Mouse (Mus musculus): ENCODE measurements around the gene Syne1.
A peak's percentile ranks its signal among the peaks of the same experiment; 100 is the strongest.
"Not testable (repeated sequence)": the region's sequence is repeated elsewhere in the genome, so short reads cannot be mapped to it uniquely, and the experiment has no call there.

The Syne1 gene

GRCm38 (mm10) chr10:5520695-5521094 is 30.6 kb downstream of the Syne1 start:
- DNase-seq (ENCODE audit: low read depth, low spot score): no peak

- DNase-seq (ENCODE audit: low read depth, low spot score): no peak
Measured at GRCm38 (mm10) chr10:5515330-5515729, 36.0 kb downstream of the Syne1 start.

- DNase-seq (ENCODE audit: low read depth, low spot score): no peak
Measured at GRCm38 (mm10) chr10:5514134-5514533, 37.1 kb downstream of the Syne1 start.

- DNase-seq (ENCODE audit: low read depth, low spot score): peak; percentile 49
Measured at GRCm38 (mm10) chr10:5512285-5512684, 39.0 kb downstream of the Syne1 start.

- no peak for DNase-seq (ENCODE audit: low read depth, low spot score)
Measured at GRCm38 (mm10) chr10:5511403-5511802, 39.9 kb downstream of the Syne1 start.

- no peak for DNase-seq (ENCODE audit: low read depth, low spot score)
Measured at GRCm38 (mm10) chr10:5507478-5507877, 43.8 kb downstream of the Syne1 start.

GRCm38 (mm10) chr10:5504761-5505160 is 46.5 kb downstream of the Syne1 start:
- no peak for DNase-seq (ENCODE audit: low read depth, low spot score)

- DNase-seq (ENCODE audit: low read depth, low spot score): no peak
Measured at GRCm38 (mm10) chr10:5503909-5504308, 47.4 kb downstream of the Syne1 start.

GRCm38 (mm10) chr10:5499684-5500369 is 51.5 kb downstream of the Syne1 start:
- DNase-seq (ENCODE audit: low read depth, low spot score): not testable (repeated sequence)

- no peak for DNase-seq (ENCODE audit: low read depth, low spot score)
Measured at GRCm38 (mm10) chr10:5497859-5498258, 53.4 kb downstream of the Syne1 start.

- DNase-seq (ENCODE audit: low read depth, low spot score): no peak
Measured at GRCm38 (mm10) chr10:5491050-5491449, 60.2 kb downstream of the Syne1 start.

- peak; percentile 51 for DNase-seq (ENCODE audit: low read depth, low spot score)
Measured at GRCm38 (mm10) chr10:5490029-5490428, 61.3 kb downstream of the Syne1 start.

- DNase-seq (ENCODE audit: low read depth, low spot score): no peak
Measured at GRCm38 (mm10) chr10:5488097-5488496, 63.2 kb downstream of the Syne1 start.

- peak; percentile 55 for DNase-seq (ENCODE audit: low read depth, low spot score)
Measured at GRCm38 (mm10) chr10:5480552-5481550, 70.4 kb downstream of the Syne1 start.

- peak; percentile 64 for DNase-seq (ENCODE audit: low read depth, low spot score)
Measured at GRCm38 (mm10) chr10:5480097-5480496, 71.2 kb downstream of the Syne1 start.

GRCm38 (mm10) chr10:5468638-5469037 is 82.6 kb downstream of the Syne1 start:
- DNase-seq (ENCODE audit: low read depth, low spot score): no peak

GRCm38 (mm10) chr10:5453830-5454229 is 97.5 kb downstream of the Syne1 start:
- DNase-seq (ENCODE audit: low read depth, low spot score): no peak

GRCm38 (mm10) chr10:5449944-5450343 is 101.3 kb downstream of the Syne1 start:
- no peak for DNase-seq (ENCODE audit: low read depth, low spot score)

- DNase-seq (ENCODE audit: low read depth, low spot score): no peak
Measured at GRCm38 (mm10) chr10:5447950-5448716, 103.1 kb downstream of the Syne1 start.

- no peak for DNase-seq (ENCODE audit: low read depth, low spot score)
Measured at GRCm38 (mm10) chr10:5445313-5445712, 106.0 kb downstream of the Syne1 start.

- DNase-seq (ENCODE audit: low read depth, low spot score): no peak
Measured at GRCm38 (mm10) chr10:5443020-5443419, 108.3 kb downstream of the Syne1 start.
